13 mouse cellular contexts compared by ENCODE assay signal in genomic region chr16:6479094-6479590, GRCm38 (mm10).
DNase-seq lines count a peak whose midpoint lies in the region; ATAC-seq and TF ChIP-seq lines count a peak whose summit lies in the region.
"Had no signal": no experiment of that assay in that cellular context is flagged by ENCODE, and none has a peak within 500 bp of the region (broad histone marks: within the 10 kb centered on the region; RNA-seq: fewer than 3 reads in every experiment).

No protein-coding gene starts in this region.

- no peak overlapping the region for H3K9ac ChIP-seq in midbrain, embryonic 12.5 days (replicated peaks)
- H3K9ac ChIP-seq in forebrain, postnatal 0 days, result 0 out of 2 replicates have a peak overlapping the region, but pooled peaks have one; percentile 2
- H3K9ac ChIP-seq in neural tube, embryonic 15.5 days (replicated peaks), result no peak overlapping the region
- H3K9ac ChIP-seq: intestine, embryonic 15.5 days had no signal

- H3K27ac ChIP-seq in midbrain, embryonic 12.5 days (replicated peaks), result 0 out of 2 replicates have a peak overlapping the region, but pooled peaks have one; percentile 22
- H3K27ac ChIP-seq in midbrain, embryonic 10.5 days (replicated peaks), result no peak overlapping the region
- H3K27ac ChIP-seq in forebrain, postnatal 0 days (ENCODE audit: low read depth, low read length), result no peak overlapping the region
- H3K27ac ChIP-seq in neural tube, embryonic 15.5 days (replicated peaks), result peak overlapping the region; percentile 70; the same call in 1 of the 2 replicates
- H3K27ac ChIP-seq: heart, adult 2 months; intestine, embryonic 15.5 days; kidney, postnatal 0 days had no signal

- no peak for ATAC-seq in midbrain, embryonic 12.5 days (ENCODE audit: low FRiP score, low read depth)
- peak; percentile 14; the same call in 1 of the 2 replicates for ATAC-seq in forebrain, postnatal 0 days
- ATAC-seq in neural tube, embryonic 15.5 days (ENCODE audit: low FRiP score), result 0 out of 2 replicates have a peak, but pooled peaks have one; percentile 19
- ATAC-seq: intestine, embryonic 15.5 days had no signal

- H3K27me3 ChIP-seq in midbrain, embryonic 12.5 days, result no peaks in the 10 kb centered on the region
- no peaks in the 10 kb centered on the region for H3K27me3 ChIP-seq in midbrain, embryonic 10.5 days (ENCODE audit: low read depth, poor library complexity, severe bottlenecking)
- no peaks in the 10 kb centered on the region for H3K27me3 ChIP-seq in forebrain, postnatal 0 days (ENCODE audit: insufficient read depth, low read length)
- no peaks in the 10 kb centered on the region for H3K27me3 ChIP-seq in neural tube, embryonic 15.5 days (replicated peaks)
- H3K27me3 ChIP-seq: intestine, embryonic 15.5 days had no signal

- peak; percentile 42 for DNase-seq in cerebellum, adult 9-10 months
- no peak for DNase-seq in cerebellum, adult 11 months
- no peak for DNase-seq in midbrain, embryonic 10.5 days (ENCODE audit: low spot score)
- no peak for DNase-seq in forebrain, postnatal 0 days
- DNase-seq in gastrocnemius, postnatal 25 days, result no peak
- DNase-seq in heart, adult 18-20 months, result no peak
- DNase-seq: B cell, adult 2 months; heart, adult 2 months had no signal

- 54% methylated on average over 1 of the region's 1 CpGs for WGBS in midbrain, embryonic 12.5 days
- 72% methylated on average over 1 of the region's 1 CpGs for WGBS in midbrain, embryonic 10.5 days
- whole genome bisulfite sequencing in forebrain, postnatal 0 days, result 14% methylated on average over 1 of the region's 1 CpGs
- WGBS in neural tube, embryonic 15.5 days, result 36% methylated on average over 1 of the region's 1 CpGs

- no peak overlapping the region for H3K4me3 ChIP-seq in midbrain, embryonic 12.5 days
- H3K4me3 ChIP-seq in midbrain, embryonic 10.5 days, result no peak overlapping the region
- no peak overlapping the region for H3K4me3 ChIP-seq in forebrain, postnatal 0 days (ENCODE audit: low read depth, low read length)
- H3K4me3 ChIP-seq in neural tube, embryonic 15.5 days (replicated peaks), result no peak overlapping the region
- H3K4me3 ChIP-seq: heart, adult 2 months; intestine, embryonic 15.5 days had no signal

- no peaks in the 10 kb centered on the region for H3K9me3 ChIP-seq in midbrain, embryonic 12.5 days
- no peaks in the 10 kb centered on the region for H3K9me3 ChIP-seq in midbrain, embryonic 10.5 days (replicated peaks)
- no peaks in the 10 kb centered on the region for H3K9me3 ChIP-seq in forebrain, postnatal 0 days (ENCODE audit: low read length)
- H3K9me3 ChIP-seq in neural tube, embryonic 15.5 days (replicated peaks), result no peaks in the 10 kb centered on the region
- H3K9me3 ChIP-seq: intestine, embryonic 15.5 days had no signal

- no peaks in the 10 kb centered on the region for H3K36me3 ChIP-seq in midbrain, embryonic 12.5 days
- H3K36me3 ChIP-seq in midbrain, embryonic 10.5 days, result no peaks in the 10 kb centered on the region
- H3K36me3 ChIP-seq in forebrain, postnatal 0 days (ENCODE audit: insufficient read depth), result no peaks in the 10 kb centered on the region
- no peaks in the 10 kb centered on the region for H3K36me3 ChIP-seq in neural tube, embryonic 15.5 days
- H3K36me3 ChIP-seq: intestine, embryonic 15.5 days had no signal

- peaks cover 12% of the 10 kb centered on the region; the same call in 1 of the 2 replicates for H3K4me1 ChIP-seq in midbrain, embryonic 12.5 days
- H3K4me1 ChIP-seq in midbrain, embryonic 10.5 days, result peaks cover 8% of the 10 kb centered on the region
- peaks cover 12% of the 10 kb centered on the region for H3K4me1 ChIP-seq in forebrain, postnatal 0 days (ENCODE audit: insufficient read depth)
- peaks cover 18% of the 10 kb centered on the region for H3K4me1 ChIP-seq in neural tube, embryonic 15.5 days
- H3K4me1 ChIP-seq: intestine, embryonic 15.5 days had no signal

- no peak for TF ChIP-seq CTCF in forebrain, postnatal 0 days (IDR thresholded peaks at IDR 0.05; ENCODE audit: low read depth)

- no peak overlapping the region for H3K4me2 ChIP-seq in midbrain, embryonic 12.5 days (replicated peaks)
- no peak overlapping the region for H3K4me2 ChIP-seq in forebrain, postnatal 0 days (ENCODE audit: low read depth)
- no peak overlapping the region for H3K4me2 ChIP-seq in neural tube, embryonic 15.5 days
- H3K4me2 ChIP-seq: intestine, embryonic 15.5 days; liver, embryonic 11.5 days had no signal

Comparison
In these comparisons a context has a peak if more than half of its experiments do, and no peak if none do; other contexts are left out.
1. H3K27ac ChIP-seq: peak in midbrain, embryonic 12.5 days (single experiment) and neural tube, embryonic 15.5 days (single experiment); none in midbrain, embryonic 10.5 days (single experiment) and forebrain, postnatal 0 days (single experiment).